ENCODE assay signal across 14 mouse cellular contexts in genomic region chr17:50908568-50909335, GRCm38 (mm10).
A peak's percentile ranks its signal among the peaks of the same experiment; 100 is the strongest.
DNase-seq lines count a peak whose midpoint lies in the region; ATAC-seq lines count a peak whose summit lies in the region.
"Had no signal": no experiment of that assay in that cellular context is flagged by ENCODE, and none has a peak within 500 bp of the region (broad histone marks: within the 10 kb centered on the region; RNA-seq: fewer than 3 reads in every experiment).

No protein-coding gene starts in this region.

- H3K4me1 ChIP-seq in embryonic facial prominence, embryonic 11.5 days (ENCODE audit: control insufficient read depth, insufficient read depth, low read length) = no peaks in the 10 kb centered on the region
- H3K4me1 ChIP-seq in embryonic facial prominence, embryonic 10.5 days = peaks cover 2% of the 10 kb centered on the region
- peaks cover 2% of the 10 kb centered on the region for H3K4me1 ChIP-seq in neural tube, embryonic 11.5 days (ENCODE audit: control insufficient read depth, insufficient read depth, low read length)
- peaks cover 28% of the 10 kb centered on the region for H3K4me1 ChIP-seq in midbrain, embryonic 13.5 days (replicated peaks)
- H3K4me1 ChIP-seq: heart, embryonic 12.5 days had no signal

- no peak overlapping the region for H3K27ac ChIP-seq in embryonic facial prominence, embryonic 11.5 days (replicated peaks; ENCODE audit: low read depth, low read length)
- H3K27ac ChIP-seq in embryonic facial prominence, embryonic 10.5 days (replicated peaks) = no peak overlapping the region
- no peak overlapping the region for H3K27ac ChIP-seq in neural tube, embryonic 11.5 days (ENCODE audit: low read depth, low read length)
- H3K27ac ChIP-seq in midbrain, embryonic 13.5 days = no peak overlapping the region
- H3K27ac ChIP-seq: macrophage had no signal

- H3K4me2 ChIP-seq in embryonic facial prominence, embryonic 11.5 days (ENCODE audit: low read depth, low read length) = no peak overlapping the region
- no peak overlapping the region for H3K4me2 ChIP-seq in neural tube, embryonic 11.5 days (ENCODE audit: low read depth)
- H3K4me2 ChIP-seq in midbrain, embryonic 13.5 days (replicated peaks) = no peak overlapping the region
- H3K4me2 ChIP-seq: heart, embryonic 12.5 days had no signal

- 70% methylated on average over 6 of the region's 6 CpGs for WGBS in embryonic facial prominence, embryonic 11.5 days
- 72% methylated on average over 6 of the region's 6 CpGs for WGBS in embryonic facial prominence, embryonic 10.5 days
- 71% methylated on average over 6 of the region's 6 CpGs for WGBS in neural tube, embryonic 11.5 days
- 65% methylated on average over 6 of the region's 6 CpGs for WGBS in midbrain, embryonic 13.5 days

- ATAC-seq in embryonic facial prominence, embryonic 11.5 days (replicated peaks; ENCODE audit: insufficient number of reproducible peaks, low FRiP score, low TSS enrichment, low read depth) = no peak
- ATAC-seq in neural tube, embryonic 11.5 days (ENCODE audit: insufficient read depth, low FRiP score, low TSS enrichment) = peak; percentile 62
- ATAC-seq in midbrain, embryonic 13.5 days = peak; percentile 91

- no peaks in the 10 kb centered on the region for H3K9me3 ChIP-seq in embryonic facial prominence, embryonic 11.5 days (replicated peaks; ENCODE audit: control insufficient read depth, low read length)
- H3K9me3 ChIP-seq in embryonic facial prominence, embryonic 10.5 days = no peaks in the 10 kb centered on the region
- H3K9me3 ChIP-seq in neural tube, embryonic 11.5 days (ENCODE audit: control insufficient read depth, low read length) = no peaks in the 10 kb centered on the region
- H3K9me3 ChIP-seq in midbrain, embryonic 13.5 days = no peaks in the 10 kb centered on the region
- H3K9me3 ChIP-seq: heart, embryonic 12.5 days had no signal

- H3K27me3 ChIP-seq in embryonic facial prominence, embryonic 11.5 days (ENCODE audit: control insufficient read depth, insufficient read depth, low read length) = no peaks in the 10 kb centered on the region
- no peaks in the 10 kb centered on the region for H3K27me3 ChIP-seq in embryonic facial prominence, embryonic 10.5 days (replicated peaks; ENCODE audit: low read depth, poor library complexity, severe bottlenecking)
- H3K27me3 ChIP-seq in neural tube, embryonic 11.5 days (ENCODE audit: control insufficient read depth, insufficient read depth, low read length) = no peaks in the 10 kb centered on the region
- no peaks in the 10 kb centered on the region for H3K27me3 ChIP-seq in midbrain, embryonic 13.5 days
- H3K27me3 ChIP-seq: heart, embryonic 12.5 days had no signal

- H3K4me3 ChIP-seq in embryonic facial prominence, embryonic 11.5 days (ENCODE audit: low read depth, low read length) = no peak overlapping the region
- H3K4me3 ChIP-seq in embryonic facial prominence, embryonic 10.5 days = no peak overlapping the region
- no peak overlapping the region for H3K4me3 ChIP-seq in neural tube, embryonic 11.5 days (ENCODE audit: low read depth, low read length)
- H3K4me3 ChIP-seq in midbrain, embryonic 13.5 days (replicated peaks) = no peak overlapping the region
- H3K4me3 ChIP-seq: heart, embryonic 12.5 days had no signal

- peak; percentile 16 for DNase-seq in embryonic facial prominence, embryonic 11.5 days (ENCODE audit: low spot score)
- no peak for DNase-seq in embryonic facial prominence, embryonic 10.5 days (ENCODE audit: low spot score)
- peak; percentile 12 for DNase-seq in neural tube, embryonic 11.5 days (ENCODE audit: low spot score)
- no peak for DNase-seq in neural tube, embryonic 10.5 days (ENCODE audit: extremely low spot score, low spot score)
- DNase-seq in retina, postnatal 1 day = peak; percentile 12
- DNase-seq in adrenal gland, adult 8-10 months = no peak
- DNase-seq in embryo, embryonic 9.5 days (ENCODE audit: extremely low spot score) = no peak
- DNase-seq: cerebellum, adult 11 months; gastrocnemius, postnatal 25 days; kidney, postnatal 10 days; right cerebral cortex, postnatal 14 days had no signal

- no peaks in the 10 kb centered on the region for H3K36me3 ChIP-seq in embryonic facial prominence, embryonic 11.5 days (replicated peaks; ENCODE audit: control insufficient read depth, insufficient read depth, low read depth, low read length)
- H3K36me3 ChIP-seq in embryonic facial prominence, embryonic 10.5 days (replicated peaks) = no peaks in the 10 kb centered on the region
- no peaks in the 10 kb centered on the region for H3K36me3 ChIP-seq in neural tube, embryonic 11.5 days (ENCODE audit: control insufficient read depth, insufficient read depth, low read length)
- H3K36me3 ChIP-seq in midbrain, embryonic 13.5 days = no peaks in the 10 kb centered on the region
- H3K36me3 ChIP-seq: heart, embryonic 12.5 days had no signal

- H3K9ac ChIP-seq in embryonic facial prominence, embryonic 11.5 days (replicated peaks; ENCODE audit: low read length) = no peak overlapping the region
- no peak overlapping the region for H3K9ac ChIP-seq in neural tube, embryonic 11.5 days (ENCODE audit: low read length)
- no peak overlapping the region for H3K9ac ChIP-seq in midbrain, embryonic 13.5 days (replicated peaks)
- H3K9ac ChIP-seq: heart, embryonic 12.5 days had no signal

Comparison
In these comparisons a context has a peak if more than half of its experiments do, and no peak if none do; other contexts are left out.
1. DNase-seq: peak in embryonic facial prominence, embryonic 11.5 days (single experiment), neural tube, embryonic 11.5 days (single experiment) and retina, postnatal 1 day (single experiment); none in embryonic facial prominence, embryonic 10.5 days (single experiment), neural tube, embryonic 10.5 days (single experiment), adrenal gland, adult 8-10 months (single experiment) and embryo, embryonic 9.5 days (single experiment).